Mouse (Mus musculus): Measurements from ENCODE around the gene Hdac1. TPM values are rescaled to one million over a fixed set of nuclear protein-coding genes. Genes with fewer than 3 reads are reported as not detected.
"Not testable (repeated sequence)": the region's sequence is repeated elsewhere in the genome, so short reads cannot be mapped to it uniquely, and the experiment has no call there.

Hdac1 gene
- total RNA-seq, 2 experiments from 2014 or later, result 74.9 to 84.8 TPM

DNA sequence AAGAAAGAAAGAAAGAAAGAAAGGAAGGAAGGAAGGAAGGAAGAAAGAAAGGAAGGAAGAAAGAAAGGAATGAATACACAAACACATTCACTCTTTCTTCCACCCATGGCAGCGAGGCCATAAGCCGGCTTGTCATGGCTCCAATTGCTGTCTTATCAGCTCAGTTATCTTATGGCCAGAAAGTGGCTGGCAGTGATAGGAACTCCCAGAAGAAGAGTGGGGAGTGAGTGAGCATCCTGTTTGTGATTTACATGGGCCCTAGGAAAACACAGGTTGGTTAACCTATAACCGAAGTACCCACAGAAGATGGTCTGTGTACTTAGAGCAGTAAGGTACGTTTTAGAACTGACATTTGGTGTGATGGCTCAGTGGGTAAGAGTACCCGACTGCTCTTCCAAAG, 18.7 kb upstream of the Hdac1 start:
- no peak for DNase-seq (ENCODE audit: low spot score in 2 of 2)

GRCm38 (mm10) chr4:129558321-129558955, 15.9 kb upstream of the Hdac1 start:
- no peak for DNase-seq (ENCODE audit: low spot score in 2 of 2)

DNA sequence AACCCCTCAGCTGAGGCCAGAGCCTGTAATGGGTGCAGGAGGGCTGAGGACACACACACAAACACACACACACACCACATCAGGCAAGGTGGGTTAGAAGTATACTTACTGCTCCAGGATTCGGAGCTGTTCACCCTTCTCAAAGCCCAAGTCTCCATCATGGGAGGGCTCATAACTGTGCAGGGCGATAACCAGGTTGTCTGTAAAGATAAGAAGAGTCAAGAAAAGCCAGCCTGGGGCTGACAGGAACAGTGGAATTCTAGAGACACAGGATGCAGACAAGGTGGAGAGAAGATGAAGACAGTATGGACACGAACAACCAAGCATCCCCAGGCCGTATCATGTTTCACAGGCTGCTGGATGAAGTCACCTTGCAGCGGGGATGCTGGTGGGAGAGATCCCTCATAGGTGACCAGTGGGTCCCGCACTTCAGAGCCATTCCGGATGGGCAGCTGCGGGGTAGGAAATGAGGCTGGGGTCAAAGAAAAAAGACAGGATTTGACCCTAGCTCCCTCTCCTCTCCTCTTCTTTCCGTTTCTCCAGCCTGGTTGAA, 14.8 kb upstream of the Hdac1 start:
- no peak for DNase-seq (ENCODE audit: low spot score in 2 of 2)

- peak; percentile 78 to 84 for DNase-seq (ENCODE audit: low spot score in 2 of 2)
Observed at GRCm38 (mm10) chr4:129556532-129557223, 14.2 kb upstream of the Hdac1 start.

- DNase-seq (ENCODE audit: low spot score in 2 of 2), result no peak
Observed at GRCm38 (mm10) chr4:129555862-129556531, 13.5 kb upstream of the Hdac1 start.

DNA sequence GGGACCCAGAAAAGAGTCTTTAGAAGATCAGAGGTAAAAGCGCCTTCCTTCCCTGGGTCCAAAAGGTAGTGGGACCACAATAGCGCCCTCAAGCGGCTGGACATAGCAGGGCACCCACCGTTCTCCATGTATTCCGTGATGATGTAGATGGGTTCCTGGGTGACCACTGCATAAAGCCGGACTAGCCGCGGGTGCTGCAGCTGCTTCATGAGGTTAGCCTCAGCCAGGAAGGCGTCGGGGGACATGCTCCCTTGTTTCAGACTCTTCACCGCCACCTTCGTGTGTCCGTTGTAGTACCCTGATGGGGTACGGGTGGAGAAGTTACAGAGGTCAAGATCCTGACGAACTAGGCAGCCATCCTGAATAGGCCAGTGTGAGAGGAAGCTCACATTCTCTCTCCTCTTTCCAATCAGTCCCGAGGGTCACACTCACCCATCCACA, 12.9 kb upstream of the Hdac1 start:
- DNase-seq (ENCODE audit: low spot score in 2 of 2), result peak in 1 of 2 experiments; percentile 54

DNA sequence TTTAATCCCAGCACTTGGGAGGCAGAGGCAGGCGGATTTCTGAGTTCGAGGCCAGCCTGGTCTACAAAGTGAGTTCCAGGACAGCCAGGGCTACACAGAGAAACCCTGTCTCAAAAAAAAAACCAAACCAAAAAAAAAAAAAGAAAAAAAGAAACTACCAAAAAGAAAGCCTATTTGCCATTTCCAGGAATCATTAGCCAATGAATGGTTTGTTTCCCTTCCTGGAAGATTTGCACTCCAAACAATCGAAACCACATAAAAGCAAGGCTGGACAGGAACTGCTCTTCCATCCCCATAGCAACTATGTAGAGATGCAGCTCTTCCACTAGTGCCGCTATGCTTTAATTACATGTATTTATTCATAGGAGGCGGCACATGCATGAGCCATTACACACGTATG, 12.0 kb upstream of the Hdac1 start:
- DNase-seq (ENCODE audit: low spot score in 2 of 2), result not testable (repeated sequence)

DNA sequence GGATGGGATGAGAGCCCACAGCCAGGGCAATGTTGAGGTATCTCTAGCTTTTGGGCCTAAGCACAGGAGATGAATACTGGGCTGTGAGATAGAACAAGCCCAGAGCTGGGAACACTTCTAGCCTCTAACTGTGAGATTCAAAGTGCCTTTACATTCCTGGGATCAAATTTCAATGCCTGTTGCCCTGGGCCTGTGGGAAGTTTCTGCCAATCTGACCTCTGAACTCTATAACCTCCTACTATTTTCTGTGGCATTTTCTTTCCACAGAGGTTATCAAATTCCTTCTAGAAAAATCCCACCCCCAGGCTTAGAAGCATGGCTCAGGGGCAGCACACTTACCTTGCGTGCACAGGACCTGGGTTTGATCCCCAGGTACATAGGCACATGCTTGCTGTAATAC, 7.8 kb upstream of the Hdac1 start:
- no peak for DNase-seq (ENCODE audit: low spot score in 2 of 2)

DNA sequence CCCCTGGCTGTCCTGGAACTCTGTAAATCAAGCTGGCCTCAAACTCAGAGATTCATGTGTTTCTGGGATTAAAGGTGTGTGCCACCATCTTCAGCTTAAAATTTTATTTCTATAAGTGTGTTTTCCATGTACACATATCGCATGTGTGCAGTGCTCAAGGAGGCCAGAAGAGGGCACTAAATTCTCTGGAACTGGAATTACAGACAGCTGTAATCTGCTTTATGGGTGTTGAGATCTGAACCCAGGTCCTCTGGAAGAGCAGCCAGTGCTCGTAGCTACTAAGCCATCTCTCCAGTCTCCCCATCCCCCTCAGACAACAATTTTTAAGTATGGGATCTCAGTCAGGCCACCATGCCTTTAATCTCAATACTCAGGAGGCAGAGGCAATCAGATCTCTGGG, 6.8 kb upstream of the Hdac1 start:
- DNase-seq (ENCODE audit: low spot score in 2 of 2), result no peak

GRCm38 (mm10) chr4:129547631-129548030, 5.1 kb upstream of the Hdac1 start:
- DNase-seq (ENCODE audit: low spot score in 2 of 2), result not testable (repeated sequence)

DNA sequence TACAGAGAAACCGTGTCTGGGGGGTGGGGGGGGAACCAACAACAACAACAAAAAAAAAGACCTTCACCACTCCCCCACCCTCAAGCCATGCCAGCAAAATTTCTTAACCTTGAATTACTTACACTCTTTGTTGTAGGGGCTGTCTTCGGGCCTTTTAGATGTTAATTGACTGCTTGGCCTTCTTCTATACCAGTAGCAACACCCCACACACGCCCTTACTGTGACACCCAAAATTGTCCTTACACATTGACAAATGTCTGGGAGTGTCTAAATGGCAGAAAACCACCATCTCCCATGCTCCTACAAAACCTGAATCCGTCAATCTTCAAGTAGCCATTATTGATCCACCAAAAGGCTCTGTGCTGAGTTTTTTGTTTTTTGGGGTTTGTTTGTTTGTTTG, 1.6 kb upstream of the Hdac1 start:
- DNase-seq (ENCODE audit: low spot score in 2 of 2), result no peak

DNA sequence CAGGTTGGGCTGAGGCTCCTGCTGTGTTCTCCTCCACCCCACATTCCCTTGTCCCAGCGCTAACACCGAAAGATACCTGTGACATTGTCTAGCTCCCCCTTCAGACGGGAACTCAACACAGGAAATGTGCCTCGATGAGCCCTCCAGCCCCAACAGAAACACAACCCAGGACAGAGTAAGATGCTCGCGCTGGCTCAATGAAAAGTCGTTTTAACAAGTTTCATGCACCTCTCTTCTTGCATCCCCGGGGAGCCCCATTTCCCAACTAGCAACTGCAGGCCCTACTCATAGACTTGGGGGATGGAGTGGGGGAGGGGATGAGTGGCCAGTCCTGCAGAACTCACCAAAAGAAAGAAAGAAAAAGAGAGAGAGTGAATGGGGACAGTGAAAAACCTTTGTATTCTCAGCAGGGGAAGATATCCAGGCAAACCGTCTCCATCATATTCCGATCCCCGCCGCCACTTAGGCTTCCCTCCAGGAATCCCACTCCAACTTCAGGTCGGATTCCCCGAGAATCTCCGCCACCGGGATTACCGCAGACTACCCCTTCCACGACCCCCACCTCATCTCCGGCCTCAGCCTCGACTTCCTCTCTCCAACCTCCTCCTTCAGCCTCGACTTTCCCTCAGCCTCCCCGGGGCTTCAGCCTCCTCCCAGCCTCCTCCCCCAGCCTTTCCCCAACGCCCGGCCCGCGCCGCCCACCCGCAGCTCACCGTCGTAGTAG, 483 bp downstream of the Hdac1 start:
- no peak for DNase-seq (ENCODE audit: low spot score in 2 of 2)

- no peak for DNase-seq (ENCODE audit: low spot score in 2 of 2)
Observed at GRCm38 (mm10) chr4:129540012-129540411, 2.5 kb downstream of the Hdac1 start.

DNA sequence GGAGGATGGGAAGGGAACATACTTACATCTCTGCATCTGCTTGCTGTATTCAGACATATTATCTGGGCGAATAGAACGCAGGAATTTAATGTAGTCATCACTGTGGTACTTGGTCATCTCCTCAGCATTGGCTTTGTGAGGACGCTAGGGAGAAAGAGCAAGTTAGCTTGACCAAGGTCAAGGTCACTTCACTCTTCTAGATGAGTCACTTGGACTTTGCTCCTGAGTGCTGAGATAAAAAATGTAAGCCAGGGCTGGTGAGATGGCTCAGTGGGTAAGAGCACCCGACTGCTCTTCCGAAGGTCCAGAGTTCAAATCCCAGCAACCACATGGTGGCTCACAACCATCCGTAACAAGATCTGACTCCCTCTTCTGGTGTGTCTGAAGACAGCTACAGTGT, 13.6 kb downstream of the Hdac1 start:
- not testable (repeated sequence) for DNase-seq (ENCODE audit: low spot score in 2 of 2)

- DNase-seq (ENCODE audit: low spot score in 2 of 2), result no peak
Observed at GRCm38 (mm10) chr4:129525889-129526288, 16.6 kb downstream of the Hdac1 start.

- no peak for DNase-seq (ENCODE audit: low spot score in 2 of 2)
Observed at GRCm38 (mm10) chr4:129525338-129525737, 17.2 kb downstream of the Hdac1 start.

- DNase-seq (ENCODE audit: low spot score in 2 of 2), result no peak
Observed at GRCm38 (mm10) chr4:129518519-129518918, 24.0 kb downstream of the Hdac1 start.

- no peak for DNase-seq (ENCODE audit: low spot score in 2 of 2)
Observed at GRCm38 (mm10) chr4:129516925-129517324, 25.6 kb downstream of the Hdac1 start.

DNA sequence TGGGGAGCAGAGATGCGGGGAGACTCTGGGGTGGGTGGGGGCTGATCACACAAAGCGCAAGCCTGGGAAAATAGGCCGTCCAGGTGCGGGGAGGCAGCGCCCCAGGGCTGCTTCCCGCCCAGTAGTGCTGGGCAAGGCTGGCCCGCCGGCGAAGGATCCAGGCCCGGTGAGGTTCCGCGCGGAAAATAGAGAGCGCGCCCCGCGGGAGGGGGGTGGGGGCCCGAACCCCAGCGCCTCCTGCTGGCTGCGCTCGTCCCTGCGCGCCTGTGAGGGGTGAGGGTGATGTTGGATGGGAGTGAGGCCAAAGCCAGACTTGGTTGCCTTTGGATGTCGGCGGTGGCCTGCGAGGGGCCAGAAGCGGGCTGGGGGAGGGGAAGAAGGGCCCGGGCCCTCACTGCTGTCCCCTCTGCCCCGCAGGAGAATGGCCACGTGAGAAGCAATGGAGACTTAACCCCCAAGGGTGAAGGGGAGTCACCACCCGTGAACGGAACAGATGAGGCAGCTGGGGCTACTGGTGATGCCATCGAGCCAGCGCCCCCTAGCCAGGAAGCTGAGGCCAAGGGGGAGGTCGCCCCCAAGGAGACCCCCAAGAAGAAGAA, 28.1 kb downstream of the Hdac1 start:
- DNase-seq (ENCODE audit: low spot score in 2 of 2), result peak; percentile 46 to 60

DNA sequence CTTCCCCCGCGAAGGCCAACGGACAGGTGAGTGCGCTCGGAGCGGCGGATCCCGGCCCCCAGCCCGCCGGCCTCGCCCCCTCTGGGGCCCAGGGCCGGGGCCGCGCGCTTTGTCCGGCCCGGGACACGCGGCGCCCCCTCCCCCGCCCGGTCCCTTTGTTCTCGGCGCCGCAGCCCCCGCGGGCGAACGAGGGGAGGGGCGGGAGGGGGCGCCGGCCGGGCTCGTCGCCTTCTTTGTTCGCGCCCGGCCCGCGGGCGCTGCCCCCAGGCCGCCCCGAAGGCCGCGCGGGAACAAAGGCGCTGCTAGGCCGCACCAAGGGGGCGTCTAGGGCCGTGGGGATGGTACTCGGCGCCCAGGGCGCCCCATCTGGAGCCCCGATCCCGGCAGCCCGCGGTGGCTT, 28.6 kb downstream of the Hdac1 start:
- no peak for DNase-seq (ENCODE audit: low spot score in 2 of 2)
